Mouse (Mus musculus): ENCODE data around the gene Olfr418. TPM values are rescaled to one million over a fixed set of nuclear protein-coding genes. Genes with fewer than 3 reads are reported as not detected.
"Not testable (repeated sequence)": the region's sequence is repeated elsewhere in the genome, so short reads cannot be mapped to it uniquely, and the experiment has no call there.

Gene Olfr418
- total RNA-seq (2022) = not detected

- DNase-seq (ENCODE audit: low spot score in 2 of 2) = no peak
Measured at GRCm38 (mm10) chr1:173265701-173266100, at the start of gene Olfr418. Gene Olfr418 (plus strand): TSS chr1:173266001.

- no peak for DNase-seq (ENCODE audit: low spot score in 2 of 2)
Measured at GRCm38 (mm10) chr1:173216481-173216880, 49.3 kb upstream of the Olfr418 start.

GRCm38 (mm10) chr1:173227081-173227480 is 38.7 kb upstream of the Olfr418 start, which contains the start of gene Fcer1a:
Gene Fcer1a (minus strand): TSS chr1:173227214.
- DNase-seq (ENCODE audit: low spot score in 2 of 2) = no peak

- not testable (repeated sequence) for DNase-seq (ENCODE audit: low spot score in 2 of 2)
Measured at GRCm38 (mm10) chr1:173237004-173237403, 28.8 kb upstream of the Olfr418 start.

GRCm38 (mm10) chr1:173249888-173250287 is 15.9 kb upstream of the Olfr418 start:
- DNase-seq (ENCODE audit: low spot score in 2 of 2) = no peak

GRCm38 (mm10) chr1:173277677-173278076 is 11.9 kb downstream of the Olfr418 start, which contains the start of gene Mptx2:
Gene Mptx2 (minus strand): TSS chr1:173277777.
- DNase-seq (ENCODE audit: low spot score in 2 of 2) = no peak

GRCm38 (mm10) chr1:173302795-173303194 is 37.0 kb downstream of the Olfr418 start:
- DNase-seq (ENCODE audit: low spot score in 2 of 2) = not testable (repeated sequence)

- not testable (repeated sequence) for DNase-seq (ENCODE audit: low spot score in 2 of 2)
Measured at GRCm38 (mm10) chr1:173313535-173314050, 47.8 kb downstream of the Olfr418 start.

GRCm38 (mm10) chr1:173315725-173316124 is 49.9 kb downstream of the Olfr418 start:
- no peak for DNase-seq (ENCODE audit: low spot score in 2 of 2)

- no peak for DNase-seq (ENCODE audit: low spot score in 2 of 2)
Measured at GRCm38 (mm10) chr1:173317925-173318477, 52.2 kb downstream of the Olfr418 start.

GRCm38 (mm10) chr1:173321593-173322248 is 55.9 kb downstream of the Olfr418 start:
- no peak for DNase-seq (ENCODE audit: low spot score in 2 of 2)

- no peak for DNase-seq (ENCODE audit: low spot score in 2 of 2)
Measured at GRCm38 (mm10) chr1:173322249-173322627, 56.4 kb downstream of the Olfr418 start.

Other genes starting within 250 kb of the Olfr418 start
- gene Olfr1408, start 128.6 kb upstream of the Olfr418 start, total RNA-seq (2022) = not detected
- not detected for gene Olfr1406, start 75.4 kb upstream of the Olfr418 start, total RNA-seq (2022)
- gene Olfr218, start 68.2 kb upstream of the Olfr418 start, total RNA-seq (2022) = not detected
- not detected for gene Olfr1404, start 53.6 kb upstream of the Olfr418 start, total RNA-seq (2022)
- under 1 TPM in 1 of 4 experiments, not detected in 3; 0.29 TPM for gene Fcer1a, start 38.8 kb upstream of the Olfr418 start, total RNA-seq (2022)
- not detected for gene Mptx2, start 11.8 kb downstream of the Olfr418 start, total RNA-seq (2022)
- gene Ackr1, start 67.7 kb downstream of the Olfr418 start, total RNA-seq (2022) = 1 to 10 TPM; 1.3 to 2.9 (median 1.9) TPM
- under 1 TPM in 1 of 4 experiments, not detected in 3; 0.58 TPM for gene Aim2, start 84.9 kb downstream of the Olfr418 start, total RNA-seq (2022)
- gene Cadm3, start 101.7 kb downstream of the Olfr418 start, total RNA-seq (2022) = 1 to 10 TPM; 4.2 to 6.8 (median 6.2) TPM
- gene Ifi206, start 225.0 kb downstream of the Olfr418 start, total RNA-seq (2022) = not detected

Data from gastrocnemius, adult 8-10 months (tissue).